Mouse (Mus musculus) testis, adult 2 months (tissue): Measurements from ENCODE around the gene Oaz1.

ENCODE experiments used
- CTCF ChIP-seq: fragments of 200-500 bp; IDR thresholded peaks from 2 replicates; pipeline ENCODE4 v1.5.1; 2012; ENCODE audit warnings: low read depth, mild to moderate bottlenecking, inconsistent platforms, low read length, moderate library complexity; ENCODE audit not compliant: control insufficient read depth, insufficient read depth, insufficient replicate concordance
- POLR2A ChIP-seq: fragments of 200-500 bp; IDR thresholded peaks from 2 replicates; pipeline ENCODE4 v1.6.1; 2012; ENCODE audit warnings: low read depth, mild to moderate bottlenecking, inconsistent platforms, low read length, moderate library complexity; ENCODE audit not compliant: control insufficient read depth

GRCm38 (mm10) chr10:80856908-80857307, 30.5 kb downstream of the Oaz1 start:
- TF ChIP-seq POLR2A (no peak), CTCF (no peak)
